Mouse (Mus musculus) ES-Bruce4 (cell line): ENCODE data around the gene Hivep3.

Experiments used
- CTCF ChIP-seq: IDR thresholded peaks from one replicate; pipeline ENCODE4 v1.8.1; 2011; ENCODE audit warnings: low read depth, low read length
- EP300 ChIP-seq: IDR thresholded peaks from 2 replicates; pipeline ENCODE4 v1.6.1; 2011; ENCODE audit warnings: low read depth, low read length; ENCODE audit not compliant: insufficient read depth
- POLR2A ChIP-seq: IDR thresholded peaks from one replicate; pipeline ENCODE4 v1.8.1; 2011; ENCODE audit warnings: low read length; ENCODE audit not compliant: insufficient read depth

DNA sequence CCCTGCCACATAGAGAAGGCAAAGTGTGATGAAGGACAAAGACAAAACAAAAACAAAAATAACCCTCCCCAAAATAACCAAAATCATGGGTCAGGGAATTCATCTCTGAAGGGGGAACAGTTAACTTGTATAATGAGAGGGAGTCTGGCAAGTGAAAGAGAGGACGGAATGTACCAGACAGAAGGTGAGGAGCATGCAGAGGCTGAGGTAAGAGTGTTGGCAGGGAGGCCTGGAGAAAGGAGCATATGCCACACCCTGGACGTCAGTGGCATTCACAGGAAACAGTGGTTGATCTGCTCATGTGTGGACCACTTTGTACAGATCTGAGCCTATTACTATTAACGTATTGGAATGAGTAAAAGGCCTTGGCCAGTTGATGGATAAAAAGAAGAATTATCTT is 65.3 kb downstream of the Hivep3 start:
- TF ChIP-seq CTCF (no peak), EP300 (no peak), POLR2A (no peak)
